Comparison of ENCODE assay signal across 9 mouse cellular contexts in the genomic region with DNA sequence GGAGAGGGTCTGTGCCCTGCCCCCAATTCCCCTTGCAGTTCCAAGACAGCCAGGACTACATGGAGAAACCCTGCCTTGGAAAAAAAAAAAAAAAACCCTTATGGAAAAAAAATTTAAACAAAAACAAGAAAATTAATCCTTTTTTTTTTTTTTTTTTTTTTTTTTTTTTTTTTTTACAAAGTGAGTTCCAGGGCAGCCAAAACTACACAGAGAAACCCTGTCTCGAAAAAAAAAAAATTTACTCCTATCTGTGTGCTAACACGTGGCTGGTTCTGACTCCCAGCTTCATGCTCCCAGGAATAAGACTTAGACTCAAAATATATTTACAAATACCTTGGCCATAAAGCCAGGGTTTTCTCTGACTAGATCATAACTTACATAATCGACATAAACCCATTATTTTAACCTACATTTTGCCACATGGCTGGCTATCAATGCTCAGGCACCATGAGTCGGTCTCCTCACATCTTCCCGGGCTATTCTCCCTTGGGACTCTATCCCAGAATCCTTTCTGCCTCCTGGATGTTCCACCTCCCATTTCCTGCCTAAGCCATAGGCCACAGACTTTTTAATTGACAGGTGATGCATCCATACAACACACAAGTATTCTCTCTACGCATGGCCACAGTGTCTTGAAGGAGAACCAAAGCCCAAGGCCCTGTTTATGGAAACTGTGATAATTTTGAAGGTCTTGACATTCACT. TPM values are rescaled to one million over a fixed set of nuclear protein-coding genes. Genes with fewer than 3 reads are reported as not detected.
DNase-seq lines count a peak whose midpoint lies in the region; ATAC-seq lines count a peak whose summit lies in the region.
"Had no signal": no experiment of that assay in that cellular context is flagged by ENCODE, and none has a peak within 500 bp of the region (broad histone marks: within the 10 kb centered on the region; RNA-seq: fewer than 3 reads in every experiment).

No protein-coding gene starts in this region.

- DNase-seq in embryo, embryonic 10 days (ENCODE audit: low spot score): peak; percentile 20
- DNase-seq in embryo, embryonic 9.5 days (ENCODE audit: extremely low spot score): no peak
- DNase-seq in 3134 (ENCODE audit: extremely low read depth, insufficient read length, low spot score): peak; percentile 36
- peak; percentile 19 for DNase-seq in embryo, embryonic 11 days
- DNase-seq in left cerebral cortex, postnatal 10 days (ENCODE audit: extremely low spot score in 1 of 2, low spot score in 2 of 2): no peak
- no peak for DNase-seq in thymus, adult 18-20 months
- no peak for DNase-seq in gastrocnemius, adult 8-10 months (ENCODE audit: low spot score in 2 of 2)

- H3K27me3 ChIP-seq in limb, embryonic 12.5 days: no peaks in the 10 kb centered on the region
- H3K27me3 ChIP-seq: megakaryocyte, embryonic 14.5 days had no signal

- no peak overlapping the region for H3K4me3 ChIP-seq in limb, embryonic 12.5 days (replicated peaks)

- peaks cover 33% of the 10 kb centered on the region for H3K4me1 ChIP-seq in limb, embryonic 12.5 days (replicated peaks)

- H3K27ac ChIP-seq in limb, embryonic 12.5 days: no peak overlapping the region

- 83% methylated on average over 6 of the region's 6 CpGs for WGBS in limb, embryonic 12.5 days

- no peak for ATAC-seq in limb, embryonic 12.5 days (ENCODE audit: insufficient number of reproducible peaks, insufficient read depth, low FRiP score, low TSS enrichment, low read depth)

- intact Hi-C loops in left cerebral cortex, postnatal 10 days (cut with DNase I): no loop called here

- no peaks in the 10 kb centered on the region for H3K9me3 ChIP-seq in limb, embryonic 12.5 days
- H3K9me3 ChIP-seq: megakaryocyte, embryonic 14.5 days had no signal

- no peak overlapping the region for H3K9ac ChIP-seq in limb, embryonic 12.5 days (replicated peaks)

- H3K36me3 ChIP-seq in limb, embryonic 12.5 days: no peaks in the 10 kb centered on the region

- H3K4me2 ChIP-seq in limb, embryonic 12.5 days: 0 out of 2 replicates have a peak overlapping the region, but pooled peaks have one; percentile 57

RNA-seq across cellular contexts. Expression of a gene that starts 2.1 kb away (rescaled TPM):
- polyA plus RNA-seq in limb, embryonic 12.5 days (2016; fragmentation: Nextera tagmentation; extraction: Ambion mirVana): 0.68 TPM in 2 replicates
- total RNA-seq in left cerebral cortex, postnatal 10 days (2021): under 1 TPM; 0.43 to 0.57 TPM
- total RNA-seq in gastrocnemius, adult 8-10 months (2022): not detected

RNA-seq across cellular contexts. Expression of a gene that starts 20.4 kb away (rescaled TPM):
- polyA plus RNA-seq in limb, embryonic 12.5 days (2016; fragmentation: Nextera tagmentation; extraction: Ambion mirVana): 15.9 TPM in 2 replicates
- total RNA-seq in left cerebral cortex, postnatal 10 days (2021): 1 to 10 TPM; 8.7 to 9.9 TPM
- 1 to 10 TPM; 3.0 to 4.3 (median 3.8) TPM for total RNA-seq in gastrocnemius, adult 8-10 months (2022)

Comparison
In these comparisons a context has a peak if more than half of its experiments do, and no peak if none do; other contexts are left out.
1. DNase-seq: peak in embryo, embryonic 10 days (single experiment), 3134 (single experiment) and embryo, embryonic 11 days (single experiment); none in embryo, embryonic 9.5 days (single experiment), left cerebral cortex, postnatal 10 days (0 of 2), thymus, adult 18-20 months (0 of 2) and gastrocnemius, adult 8-10 months (0 of 2).